Mouse (Mus musculus): Measurements from ENCODE around the gene Pdxdc1.

DNA sequence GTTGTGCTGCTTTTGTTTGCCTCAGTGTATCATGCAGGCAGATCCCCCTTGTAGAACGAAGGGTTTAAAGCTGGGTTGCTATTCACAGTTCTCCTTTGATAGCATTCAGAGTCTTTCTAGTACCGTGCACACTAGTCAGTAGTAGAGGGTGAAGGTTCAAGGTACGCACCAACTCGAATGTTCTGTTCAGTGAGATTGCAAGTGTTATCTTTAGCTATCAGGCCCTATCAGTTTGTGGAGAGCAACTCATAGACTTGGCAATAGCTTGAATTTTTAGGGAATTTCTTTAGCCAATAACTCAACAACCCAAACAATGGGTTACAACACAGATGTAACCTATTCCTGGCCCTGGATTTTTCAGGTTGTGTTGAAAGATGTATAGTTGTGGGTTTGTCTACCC, 101.7 kb downstream of the Pdxdc1 start:
- TF ChIP-seq POLR2A (IDR thresholded peaks at IDR 0.05; ENCODE audit: low read depth, low read length) = no peak
- TF ChIP-seq CTCF (conservative IDR thresholded peaks at IDR 0.05; ENCODE audit: insufficient read depth, insufficient read length, low read depth, low read length) = no peak
